Mouse (Mus musculus): ENCODE results near the gene Plcl1.
"Not testable (repeated sequence)": the region's sequence is repeated elsewhere in the genome, so short reads cannot be mapped to it uniquely, and the experiment has no call there.

Gene Plcl1

GRCm38 (mm10) chr1:55445043-55445688, 39.4 kb downstream of the Plcl1 start:
- DNase-seq, result no peak

- peak; percentile 21 for DNase-seq
These were observed 39.9 kb downstream of the Plcl1 start for GRCm38 (mm10) chr1:55445689-55446044.

GRCm38 (mm10) chr1:55446273-55446672, 40.6 kb downstream of the Plcl1 start:
- DNase-seq, result no peak

- DNase-seq, result no peak
These were observed 41.2 kb downstream of the Plcl1 start for GRCm38 (mm10) chr1:55446876-55447275.

- no peak for DNase-seq
These were observed 41.9 kb downstream of the Plcl1 start for GRCm38 (mm10) chr1:55447661-55448060.

GRCm38 (mm10) chr1:55448104-55448503, 42.4 kb downstream of the Plcl1 start:
- no peak for DNase-seq

- DNase-seq, result no peak
These were observed 44.1 kb downstream of the Plcl1 start for GRCm38 (mm10) chr1:55449779-55450178.

GRCm38 (mm10) chr1:55454119-55454518, 48.4 kb downstream of the Plcl1 start:
- DNase-seq, result no peak

GRCm38 (mm10) chr1:55462301-55462700, 56.6 kb downstream of the Plcl1 start:
- DNase-seq, result no peak

- no peak for DNase-seq
These were observed 68.0 kb downstream of the Plcl1 start for GRCm38 (mm10) chr1:55473756-55474155.

GRCm38 (mm10) chr1:55474976-55475375, 69.3 kb downstream of the Plcl1 start:
- no peak for DNase-seq

- not testable (repeated sequence) for DNase-seq
These were observed 81.7 kb downstream of the Plcl1 start for GRCm38 (mm10) chr1:55487371-55487770.

- no peak for DNase-seq
These were observed 82.5 kb downstream of the Plcl1 start for GRCm38 (mm10) chr1:55488261-55488660.

GRCm38 (mm10) chr1:55489355-55489754, 83.6 kb downstream of the Plcl1 start:
- DNase-seq, result no peak

GRCm38 (mm10) chr1:55499872-55500271, 94.2 kb downstream of the Plcl1 start:
- no peak for DNase-seq

- no peak for DNase-seq
These were observed 95.4 kb downstream of the Plcl1 start for GRCm38 (mm10) chr1:55500981-55501682.

GRCm38 (mm10) chr1:55505811-55506210, 100.1 kb downstream of the Plcl1 start:
- no peak for DNase-seq

- DNase-seq, result no peak
These were observed 101.3 kb downstream of the Plcl1 start for GRCm38 (mm10) chr1:55507061-55507460.

GRCm38 (mm10) chr1:55509587-55509986, 103.9 kb downstream of the Plcl1 start:
- no peak for DNase-seq

GRCm38 (mm10) chr1:55512165-55512564, 106.4 kb downstream of the Plcl1 start:
- DNase-seq, result no peak

- not testable (repeated sequence) for DNase-seq
These were observed 107.1 kb downstream of the Plcl1 start for GRCm38 (mm10) chr1:55512799-55513198.

- no peak for DNase-seq
These were observed 111.5 kb downstream of the Plcl1 start for GRCm38 (mm10) chr1:55517182-55517581.

- DNase-seq, result no peak
These were observed 118.2 kb downstream of the Plcl1 start for GRCm38 (mm10) chr1:55523966-55524365.

GRCm38 (mm10) chr1:55525100-55525499, 119.4 kb downstream of the Plcl1 start:
- DNase-seq, result no peak

- DNase-seq, result no peak
These were observed 120.0 kb downstream of the Plcl1 start for GRCm38 (mm10) chr1:55525748-55526147.
